Mouse (Mus musculus) regulatory T cell (primary cell): ENCODE results near the gene Cds1.

Experiments used
- in situ Hi-C: fragments of 300-600 bp; cut with MboI, MseI; formaldehyde crosslinking; loops from one replicate; pipeline ENCODE4 v1.15.1; 2025; ENCODE audit warnings: high pct_unique_total_duplicates

Cds1 gene

DNA sequence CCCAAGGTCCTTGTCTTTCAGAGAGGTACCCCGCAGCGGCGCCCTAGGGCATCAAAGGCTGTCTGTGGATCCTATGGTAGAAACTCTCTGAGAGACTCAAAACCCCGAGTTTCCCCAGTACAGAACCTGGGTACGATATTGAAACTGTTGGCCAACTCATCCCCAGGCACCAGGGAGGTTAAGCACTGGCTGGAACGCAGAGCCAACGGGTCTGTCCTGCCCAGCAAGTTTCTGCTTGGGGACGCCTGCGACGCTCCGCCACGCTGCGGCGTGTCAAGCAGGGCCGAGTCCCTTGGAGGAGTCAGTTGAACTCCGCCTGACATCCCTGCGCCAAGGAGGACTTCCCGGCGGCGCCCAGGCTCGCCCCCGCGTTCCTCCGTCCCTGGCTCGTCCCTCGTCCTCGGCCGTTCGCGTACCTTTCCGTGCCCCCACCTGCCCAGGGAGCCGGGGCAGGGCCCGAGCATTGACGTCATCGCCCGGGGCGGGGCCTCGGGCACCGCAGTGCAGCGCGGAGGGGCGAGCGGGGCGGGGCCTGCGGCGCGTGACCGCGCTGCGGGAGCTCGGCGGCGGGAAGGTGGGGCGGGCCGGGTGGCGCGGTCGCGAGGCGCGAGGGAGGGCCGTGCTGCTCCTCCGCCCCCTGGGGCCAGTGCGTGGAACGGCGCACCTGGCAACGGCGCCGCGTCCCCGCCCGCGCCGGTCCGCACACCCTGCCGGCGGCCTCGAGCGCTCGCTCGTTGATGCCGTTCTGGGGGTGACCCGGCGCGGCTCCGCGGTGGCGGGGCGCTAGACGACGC, at the start of gene Cds1:
Gene Cds1 (plus strand): TSS at position 577 of the 794 bp plus-strand sequence.
- in situ Hi-C loops: no loop called here

DNA sequence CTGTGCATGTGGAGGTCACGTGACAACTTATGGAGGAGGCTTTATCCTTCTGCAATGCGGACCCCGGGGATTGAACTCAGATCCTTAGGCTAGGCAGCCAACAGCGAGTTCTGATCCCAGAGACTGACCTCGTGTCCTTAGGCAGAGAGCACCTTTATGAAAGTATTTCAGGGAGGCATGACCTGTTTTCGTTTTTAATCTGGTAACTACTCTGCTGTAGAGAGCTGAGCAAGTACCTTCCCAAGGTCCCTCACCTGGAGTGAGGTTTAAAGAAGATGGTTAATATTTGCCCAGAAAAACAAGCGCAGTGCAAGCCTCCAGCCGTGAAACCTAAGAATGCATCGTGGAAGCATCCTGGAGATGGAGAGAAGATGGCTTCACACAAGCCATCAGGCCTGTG, 40.7 kb upstream of the Cds1 start:
- in situ Hi-C loops: no loop called here

DNA sequence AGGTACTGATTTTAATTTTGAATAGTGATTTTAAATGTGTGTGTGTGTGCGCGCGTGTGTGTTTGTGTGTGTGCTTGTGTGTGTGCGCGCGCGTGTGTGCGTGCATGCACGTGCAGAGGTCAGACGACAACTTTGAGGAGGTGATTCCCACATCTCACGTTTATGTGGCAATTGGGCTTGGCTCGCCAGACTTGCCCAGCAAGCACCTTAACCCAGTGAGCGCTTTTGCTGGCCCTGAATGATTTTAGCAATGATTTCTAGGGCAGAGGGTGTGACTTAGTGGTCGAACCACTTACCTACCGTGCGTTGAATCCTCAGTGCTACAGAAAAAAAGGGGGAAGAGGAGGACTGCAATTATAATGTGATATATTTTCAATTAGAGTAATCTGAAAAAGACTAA, 40.2 kb upstream of the Cds1 start:
- in situ Hi-C loops: no loop called here

DNA sequence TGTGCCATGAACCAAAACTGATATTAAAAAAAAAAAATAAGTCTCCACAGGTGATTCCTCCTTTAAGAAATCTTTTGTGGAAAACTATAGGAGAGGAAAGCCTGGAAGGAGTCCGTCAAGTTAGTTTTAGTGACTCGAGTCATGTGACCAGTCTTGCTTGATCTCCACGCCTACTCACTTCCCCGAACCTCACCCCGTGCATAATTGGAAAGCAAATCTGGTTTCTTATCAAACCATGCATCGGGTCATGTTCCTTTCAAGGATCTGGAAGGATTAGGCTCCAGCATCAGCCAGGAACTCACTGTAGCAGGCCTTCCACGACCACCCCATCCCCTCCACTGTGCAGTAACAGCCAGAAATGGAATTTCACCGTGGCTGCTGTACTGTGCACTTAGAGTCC, 39.2 kb upstream of the Cds1 start:
- in situ Hi-C loops: no loop called here

DNA sequence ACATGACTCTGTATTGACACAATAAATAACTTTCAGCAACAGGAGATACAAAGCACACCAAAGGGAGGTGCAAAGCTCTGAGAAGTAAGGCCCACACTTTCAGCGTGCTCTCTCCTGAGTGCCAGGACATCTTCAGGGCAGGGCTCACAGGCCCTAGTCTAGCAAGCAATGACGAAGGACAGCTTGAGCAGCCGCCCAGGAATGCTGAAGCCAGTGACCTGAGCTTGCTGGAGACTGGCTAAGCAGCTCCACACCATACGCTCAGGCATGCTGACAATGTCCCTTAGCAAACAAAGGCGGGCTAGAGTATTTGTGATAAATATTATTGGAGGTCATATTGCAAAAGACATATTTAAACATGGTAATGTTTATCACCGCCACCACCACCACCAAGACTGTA, 38.6 kb upstream of the Cds1 start:
- in situ Hi-C loops: no loop called here

DNA sequence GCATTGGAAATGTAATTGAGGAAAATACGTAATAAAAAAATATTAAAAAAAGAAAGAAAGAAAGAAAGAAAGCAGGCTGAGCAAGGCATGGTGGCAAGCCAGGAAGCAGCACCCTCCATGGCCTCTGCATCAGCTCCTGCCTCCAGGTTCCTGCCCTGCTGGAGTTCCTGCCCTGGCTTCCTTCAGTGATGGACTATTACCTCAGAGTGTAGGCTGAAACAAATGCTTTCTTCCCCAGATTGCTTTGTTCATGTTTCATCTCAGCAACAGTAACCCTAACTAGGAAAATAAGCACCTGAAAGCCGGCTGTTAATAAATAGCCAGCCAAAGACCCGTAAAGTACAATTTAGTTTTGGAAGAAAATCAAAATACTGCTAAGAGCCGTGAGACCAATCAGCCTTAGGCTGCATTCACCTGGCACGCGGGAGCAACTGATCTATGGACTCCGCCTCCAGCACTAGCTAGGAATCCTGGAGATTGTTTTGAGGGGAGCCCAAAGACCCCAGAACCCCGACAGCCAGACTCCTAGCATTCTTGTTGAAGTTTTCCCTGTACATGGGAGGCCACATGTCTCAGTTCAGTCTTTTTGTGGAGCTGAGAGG, 36.5 kb upstream of the Cds1 start:
- in situ Hi-C loops: no loop called here

DNA sequence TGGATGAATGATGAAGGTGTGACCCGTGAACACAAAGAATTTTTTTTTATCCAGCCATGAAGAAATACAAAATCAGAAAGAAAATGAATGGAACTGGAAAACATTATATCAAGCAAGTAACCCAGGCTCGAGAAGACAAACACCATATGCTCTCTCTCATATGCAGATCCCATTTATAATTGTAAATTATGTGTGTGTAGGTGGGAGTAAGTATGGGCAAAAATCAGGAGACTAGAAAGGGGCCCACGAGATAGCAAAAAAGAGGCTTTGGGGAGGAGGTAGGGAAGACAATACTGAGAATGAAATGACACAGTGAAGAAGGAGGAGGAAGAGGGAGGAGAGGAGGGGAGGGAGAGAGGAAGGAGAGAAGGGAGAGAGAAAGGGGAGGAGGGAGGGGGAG, 27.6 kb upstream of the Cds1 start:
- in situ Hi-C loops: no loop called here

DNA sequence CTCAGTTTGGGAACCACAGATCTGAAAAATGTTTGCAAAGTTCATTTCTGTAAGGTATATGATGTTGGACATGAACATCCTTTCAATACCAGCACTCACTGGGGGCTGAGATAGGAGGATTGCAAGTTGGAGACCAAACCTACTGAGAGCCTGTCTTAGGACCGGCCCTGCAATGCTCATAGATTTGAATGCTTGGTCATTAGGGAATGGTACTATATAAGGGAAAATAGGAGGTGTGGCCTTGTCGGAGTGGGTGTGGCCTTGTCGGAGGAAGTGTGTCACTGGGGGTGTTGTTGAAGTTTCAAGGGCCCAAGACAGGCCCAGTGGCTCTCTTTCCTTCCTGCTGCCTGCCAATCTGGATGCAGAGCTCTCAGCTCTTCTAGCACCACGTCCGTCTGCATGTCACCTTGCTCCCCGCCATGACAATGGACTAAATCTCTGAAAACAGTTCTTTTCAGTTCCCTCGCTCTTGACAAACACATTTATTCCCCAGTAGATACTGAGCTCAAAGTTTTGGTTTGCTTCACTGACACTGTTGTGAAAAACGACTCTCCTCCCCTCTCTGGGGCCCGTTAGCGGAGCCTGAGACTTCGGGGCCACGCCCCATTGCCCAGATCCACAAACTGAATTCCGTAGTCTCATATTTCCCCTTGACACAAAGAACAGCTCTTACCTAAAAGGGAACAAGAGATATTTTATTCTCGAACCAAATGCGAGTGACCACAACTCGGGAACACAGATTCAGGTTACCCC, 24.3 kb upstream of the Cds1 start:
- in situ Hi-C loops: no loop called here

DNA sequence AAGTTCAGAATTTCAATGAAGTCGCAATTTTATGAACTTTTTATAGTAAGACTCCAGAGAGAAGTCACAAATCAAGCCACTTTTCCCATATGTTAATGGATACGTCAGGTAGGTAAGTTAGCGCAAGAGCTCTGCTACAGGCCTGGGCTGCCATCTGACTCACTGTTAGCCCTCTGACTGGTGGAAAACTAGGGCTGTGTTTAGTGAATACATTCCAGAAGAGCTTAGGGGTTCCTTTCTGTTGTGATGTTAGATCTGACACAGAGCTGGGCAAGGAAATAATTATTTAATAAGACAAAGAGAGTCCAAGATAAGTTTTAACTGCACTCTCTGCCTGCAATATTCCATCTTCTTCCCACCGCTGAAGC, 23.7 kb upstream of the Cds1 start:
- in situ Hi-C loops: no loop called here

DNA sequence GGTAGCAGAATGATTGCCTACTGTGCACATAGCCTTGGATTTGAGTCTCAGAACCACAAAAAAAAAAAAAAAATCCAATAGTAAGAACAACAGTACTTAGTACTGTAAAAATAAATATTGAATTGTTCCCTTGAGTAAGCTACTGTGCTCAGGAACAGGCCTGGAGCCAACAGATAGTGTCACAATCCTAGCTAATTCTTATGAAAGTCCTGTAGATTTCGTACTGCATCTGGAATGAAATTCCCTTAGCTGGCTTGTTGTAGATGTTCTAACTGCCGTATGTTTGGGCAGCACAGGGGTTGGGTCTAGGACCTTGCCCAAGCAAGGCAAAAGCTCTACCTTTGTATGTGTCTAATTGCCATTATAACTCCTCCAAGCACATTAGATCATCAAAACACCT, 22.9 kb upstream of the Cds1 start:
- in situ Hi-C loops: no loop called here

DNA sequence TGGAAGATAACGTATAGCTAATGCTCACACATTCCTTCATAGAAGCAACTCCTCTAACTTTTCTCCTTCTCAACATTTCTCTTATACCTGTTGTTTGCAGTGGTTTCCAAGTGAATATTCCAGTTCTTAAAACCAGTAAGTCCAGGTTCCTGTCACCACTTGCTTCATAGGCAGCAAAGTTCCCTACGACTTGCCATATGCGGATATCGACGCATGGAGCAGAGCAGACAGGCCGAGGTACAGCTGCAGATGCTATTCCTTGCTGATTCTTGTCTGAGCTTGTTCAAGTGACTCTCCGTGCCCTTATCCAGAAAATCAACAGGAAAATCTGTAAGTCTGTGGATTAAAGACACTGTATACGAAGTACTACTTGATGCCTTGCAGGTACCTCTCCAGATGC, 22.5 kb upstream of the Cds1 start:
- in situ Hi-C loops: no loop called here

DNA sequence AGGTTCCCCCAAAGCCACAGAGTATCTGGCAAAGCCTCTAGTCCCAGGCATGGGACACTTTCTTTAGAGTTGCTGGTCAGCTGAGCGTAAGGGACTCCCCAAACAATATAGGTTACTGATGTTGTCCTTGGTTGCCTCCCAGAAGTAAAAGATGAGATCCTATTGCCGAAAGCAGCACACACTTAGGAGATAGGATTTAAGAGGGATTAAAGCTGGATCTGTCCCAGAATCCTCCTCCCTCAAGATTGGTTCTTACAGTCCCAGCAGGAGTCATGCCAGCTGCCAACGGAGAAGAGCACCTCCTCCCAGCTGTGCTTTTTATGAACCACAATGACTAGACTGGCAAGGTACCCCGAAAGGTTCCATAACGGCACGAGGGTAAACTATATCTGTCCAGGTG, 20.0 kb upstream of the Cds1 start:
- in situ Hi-C loops: no loop called here

DNA sequence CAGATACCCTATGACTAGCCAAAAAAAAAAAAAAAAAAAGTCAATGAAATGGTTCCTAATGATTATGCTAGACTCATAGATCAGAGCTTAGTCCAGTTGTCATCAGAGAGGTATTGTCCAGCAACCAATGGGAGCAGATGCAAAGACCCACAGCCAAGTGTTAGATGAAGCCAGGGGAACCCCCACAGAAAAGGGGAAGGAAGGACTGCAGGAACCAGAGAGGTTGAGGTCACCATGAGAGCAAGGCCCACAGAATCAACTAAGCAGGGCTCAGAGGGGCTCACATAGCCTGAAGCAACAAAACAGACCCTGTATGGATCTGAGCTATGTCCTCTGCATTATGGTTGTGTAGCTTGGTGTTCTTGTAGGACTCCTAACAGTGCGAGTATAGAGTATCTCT, 11.2 kb upstream of the Cds1 start:
- in situ Hi-C loops: no loop called here

DNA sequence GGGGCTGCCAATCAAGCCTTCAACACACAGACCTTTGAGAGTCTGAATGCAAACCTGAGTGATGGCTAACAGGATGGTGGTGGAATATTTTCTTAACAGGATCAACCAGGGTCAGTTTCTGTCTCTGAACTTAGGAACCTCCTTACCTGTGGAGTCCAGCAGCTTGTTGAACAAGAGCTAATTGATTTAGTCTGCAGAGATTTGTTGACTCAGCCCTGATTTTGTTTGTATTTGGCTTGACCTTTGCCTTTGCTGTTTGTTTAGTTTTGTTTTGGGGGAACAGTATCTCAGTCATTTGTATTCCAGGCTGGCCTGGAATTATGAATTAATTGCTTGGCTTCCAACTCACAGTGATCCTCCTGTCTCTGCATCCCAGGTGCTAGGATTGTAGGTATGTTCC, 7.3 kb upstream of the Cds1 start:
- in situ Hi-C loops: no loop called here

DNA sequence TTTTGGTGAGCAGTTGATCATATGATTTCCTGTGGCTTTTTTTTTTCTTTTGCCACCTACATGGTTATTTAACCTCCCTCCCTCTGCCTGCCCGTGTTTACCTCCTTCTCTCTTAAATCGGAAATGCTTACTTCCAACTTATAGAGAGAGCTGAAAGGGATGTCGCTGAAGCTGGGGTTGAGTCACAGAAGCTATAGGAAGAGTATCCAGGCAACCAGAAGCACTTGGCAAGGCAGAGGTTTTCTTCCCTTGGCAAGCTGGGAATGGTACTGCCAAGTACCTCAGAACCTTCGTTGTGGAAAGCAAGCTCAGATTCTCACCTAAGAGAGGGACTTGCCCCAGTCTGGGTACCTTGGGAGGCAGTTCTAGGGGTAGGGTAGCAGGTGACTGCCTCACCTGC, 3.2 kb upstream of the Cds1 start:
- in situ Hi-C loops: no loop called here

DNA sequence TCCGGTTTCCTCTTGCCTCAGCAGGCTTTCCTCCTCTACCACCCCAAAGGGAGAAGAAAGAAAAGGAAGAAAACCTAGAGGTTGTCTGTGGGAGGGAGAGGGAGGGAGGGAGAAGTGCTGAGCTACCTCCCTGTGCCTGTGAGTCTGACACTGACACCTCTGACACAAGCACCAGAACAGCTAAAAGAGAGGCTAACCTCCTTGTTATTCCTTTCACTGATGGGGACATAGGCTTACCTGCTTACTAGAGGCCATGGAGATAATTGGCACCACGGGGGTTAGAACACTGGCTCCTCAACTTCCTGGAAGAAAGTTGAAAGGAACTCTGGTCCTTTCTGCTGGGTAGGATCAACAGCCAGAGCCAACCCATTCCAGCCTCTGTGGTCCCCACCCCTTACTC, 1.4 kb upstream of the Cds1 start:
- in situ Hi-C loops: no loop called here

DNA sequence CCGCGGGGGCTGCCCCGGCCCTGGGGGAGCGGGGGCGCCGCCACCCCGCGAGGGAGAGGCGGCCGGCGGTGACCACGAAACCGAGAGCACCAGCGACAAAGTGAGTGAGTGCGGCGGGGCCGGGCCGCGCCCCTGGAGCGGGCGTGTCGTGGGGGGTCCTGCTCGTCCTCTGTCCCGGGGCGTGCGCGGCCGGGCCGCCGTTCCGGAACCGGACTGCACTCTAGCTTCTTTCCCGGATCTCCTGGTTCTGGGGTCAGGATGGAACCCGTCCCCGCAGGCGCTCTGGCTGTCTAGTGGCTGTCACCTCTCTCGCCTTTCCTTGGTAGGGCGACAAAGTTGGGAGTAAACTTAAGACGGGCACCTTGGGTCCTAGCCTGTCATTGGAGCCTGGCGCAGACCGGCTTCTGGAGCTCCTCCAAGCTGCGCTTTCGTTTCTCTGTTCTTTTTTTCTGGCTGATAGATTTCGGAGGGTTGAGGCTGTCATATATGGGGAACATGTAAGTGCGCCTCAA, 516 bp downstream of the Cds1 start:
- in situ Hi-C loops: no loop called here

DNA sequence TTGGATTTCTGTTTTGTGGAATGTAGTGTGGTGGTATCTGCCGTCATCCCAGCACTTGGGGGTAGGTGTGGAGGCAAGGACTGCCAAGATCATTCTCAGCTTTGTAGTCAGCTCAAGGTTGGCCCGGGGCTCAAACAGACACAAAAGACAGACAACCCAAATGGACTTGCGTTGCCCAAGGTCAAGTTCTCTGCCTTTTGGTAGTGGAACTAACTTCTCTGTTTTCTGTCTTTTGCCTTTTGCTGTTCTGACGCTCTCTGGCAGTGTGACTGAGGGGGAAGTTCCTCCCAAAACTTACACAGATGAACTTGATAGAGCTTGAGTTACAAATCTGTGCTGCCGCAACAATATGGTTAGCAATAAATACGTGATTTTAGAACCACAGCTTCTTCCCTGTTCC, 1.3 kb downstream of the Cds1 start:
- in situ Hi-C loops: no loop called here

DNA sequence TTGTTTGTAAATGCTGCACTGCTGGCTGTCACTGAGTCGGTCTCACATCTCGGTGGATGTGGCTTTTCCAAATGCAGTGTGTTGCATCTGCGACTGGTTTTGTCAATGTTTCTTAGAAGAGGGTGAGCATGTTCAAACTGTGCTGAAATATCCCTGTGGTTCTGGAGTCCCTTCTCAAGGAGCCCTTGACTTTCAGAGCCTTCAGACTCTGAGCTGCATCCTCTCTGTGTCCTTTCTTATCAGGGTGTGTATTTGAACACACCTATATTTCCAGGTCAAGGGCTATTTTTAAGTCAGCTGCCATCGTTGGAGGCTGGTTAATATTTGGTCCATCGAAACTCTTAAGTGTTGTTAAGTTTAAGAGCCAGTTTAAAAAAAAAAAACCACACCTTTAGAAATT, 2.2 kb downstream of the Cds1 start:
- in situ Hi-C loops: no loop called here

DNA sequence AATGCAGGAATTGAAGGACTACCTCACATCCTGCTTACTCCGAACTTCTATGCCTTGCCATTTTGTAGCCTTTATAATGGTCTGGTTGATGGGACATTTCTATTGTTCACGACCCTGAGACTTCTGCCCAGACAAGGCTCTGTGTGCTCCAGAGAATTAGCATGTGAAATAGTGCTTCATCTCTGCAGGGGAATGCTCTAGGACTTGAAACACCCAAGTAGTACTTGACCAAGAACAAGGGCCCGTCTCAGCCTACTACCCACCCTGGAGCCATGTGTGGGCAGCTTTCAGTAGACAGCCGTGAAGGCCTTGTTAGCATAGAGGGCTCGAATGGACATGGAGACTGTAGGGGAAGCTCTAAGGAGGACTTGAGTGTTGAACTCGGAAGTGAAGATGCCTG, 2.6 kb downstream of the Cds1 start:
- in situ Hi-C loops: no loop called here

DNA sequence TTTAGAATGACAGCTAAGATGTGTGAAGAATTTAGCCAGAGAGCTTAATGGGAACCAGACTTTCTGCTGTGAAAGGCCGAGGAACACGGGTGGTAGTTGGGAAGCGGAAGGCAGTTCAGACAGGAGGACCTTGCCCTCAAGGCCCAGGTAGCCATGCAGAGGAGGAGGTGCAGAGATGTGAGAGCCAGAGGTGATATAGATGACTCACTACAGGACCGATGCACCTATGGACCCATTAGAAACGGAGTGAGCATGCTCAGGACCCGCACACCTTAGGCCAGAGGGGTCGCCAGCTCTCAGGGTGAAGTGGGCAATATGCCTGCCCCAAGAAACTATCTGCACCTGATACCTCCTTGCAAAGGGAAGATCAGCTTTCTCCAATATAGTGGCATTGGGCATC, 3.6 kb downstream of the Cds1 start:
- in situ Hi-C loops: no loop called here

DNA sequence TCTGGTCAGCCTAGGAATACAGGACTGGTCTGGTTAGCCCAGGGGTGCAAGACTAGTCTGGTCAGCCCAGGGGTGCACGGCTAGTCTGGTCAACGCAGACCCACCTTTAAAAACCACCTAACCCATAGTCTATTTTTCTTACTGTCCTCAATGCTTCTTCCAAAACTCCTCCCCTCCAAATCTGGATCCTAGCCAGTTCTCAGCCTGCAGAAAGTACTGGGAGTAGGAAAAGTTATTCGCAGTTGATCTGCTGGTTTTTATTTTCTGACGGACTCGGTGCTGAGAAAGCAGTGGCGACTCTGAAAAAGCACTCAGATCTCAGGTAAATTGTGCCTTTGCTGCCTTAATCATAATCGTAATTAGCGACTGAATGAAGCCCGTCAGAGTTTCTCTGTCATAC, 7.7 kb downstream of the Cds1 start:
- in situ Hi-C loops: no loop called here

DNA sequence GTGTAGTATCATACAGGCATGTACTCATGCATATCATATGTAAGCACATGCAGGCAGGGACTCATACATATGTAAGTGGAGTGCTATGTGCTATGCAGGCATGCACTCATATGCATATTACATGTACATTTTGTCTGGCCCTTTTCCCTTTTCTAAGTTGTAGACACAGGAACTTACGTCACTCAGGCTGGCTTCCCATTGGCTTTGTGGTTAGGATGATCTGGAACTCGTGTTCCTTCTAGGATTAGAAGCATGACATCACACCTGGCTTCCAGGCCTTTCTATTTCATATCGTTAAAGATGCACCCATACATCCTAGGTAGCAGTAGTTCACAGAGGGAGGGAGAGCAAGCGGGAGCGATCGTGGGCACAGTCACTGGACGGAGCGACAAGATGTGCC, 10.3 kb downstream of the Cds1 start:
- in situ Hi-C loops: no loop called here
